Mouse (Mus musculus): Measurements from ENCODE around the gene Htra1.

Htra1 gene

DNA sequence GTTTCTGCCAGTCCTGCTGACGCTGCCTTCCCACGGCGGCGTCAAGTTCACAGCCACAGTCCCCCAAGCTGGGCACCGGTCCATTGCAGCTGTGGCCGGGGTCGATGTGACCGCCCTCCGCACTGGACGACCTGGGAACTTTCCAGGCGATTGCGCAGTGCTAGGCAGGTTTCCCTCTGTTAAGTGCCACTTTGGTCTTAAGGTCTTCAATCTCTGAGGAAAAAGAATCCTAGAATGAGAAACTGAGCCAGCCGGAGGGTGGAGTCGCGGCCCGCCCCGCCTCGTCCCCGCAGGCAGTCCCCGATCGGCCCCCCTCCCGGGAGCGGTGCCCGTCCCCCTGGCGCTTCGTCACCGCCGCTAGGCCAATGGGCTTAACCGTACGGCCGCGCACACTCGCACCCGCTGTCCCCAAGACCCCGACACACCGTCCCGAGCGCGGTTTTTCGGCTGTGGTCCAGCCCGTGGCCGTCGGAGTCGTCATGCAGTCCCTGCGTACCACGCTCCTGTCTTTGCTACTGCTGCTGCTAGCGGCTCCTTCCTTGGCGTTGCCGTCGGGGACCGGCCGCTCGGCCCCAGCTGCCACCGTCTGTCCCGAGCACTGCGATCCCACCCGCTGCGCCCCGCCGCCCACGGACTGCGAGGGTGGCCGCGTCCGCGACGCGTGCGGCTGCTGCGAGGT is at the start of gene Htra1:
Gene Htra1 (plus strand): TSS at position 319 of the 679 bp plus-strand sequence.
- DNase-seq (ENCODE audit: low spot score) = peak; percentile 44

DNA sequence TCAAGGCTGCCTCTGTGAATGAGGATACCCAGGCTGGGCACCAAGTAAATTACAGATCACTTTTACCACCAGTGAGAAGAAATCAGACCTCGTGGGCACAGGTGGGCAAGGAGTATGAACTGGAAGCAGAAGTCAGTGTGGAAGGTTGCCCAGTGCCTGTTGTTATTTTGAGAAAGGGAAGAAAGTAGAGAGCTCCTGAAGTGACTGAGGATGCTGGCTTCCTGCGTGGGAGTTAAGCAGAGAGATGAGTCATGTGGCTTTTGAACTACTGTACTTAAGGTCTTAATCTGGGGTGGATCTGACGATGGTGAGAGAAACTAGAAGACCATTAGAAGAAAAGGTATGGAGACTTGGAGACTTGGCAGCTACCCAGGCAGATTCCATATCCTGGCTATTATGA is 49.7 kb upstream of the Htra1 start:
- DNase-seq (ENCODE audit: low spot score) = no peak

DNA sequence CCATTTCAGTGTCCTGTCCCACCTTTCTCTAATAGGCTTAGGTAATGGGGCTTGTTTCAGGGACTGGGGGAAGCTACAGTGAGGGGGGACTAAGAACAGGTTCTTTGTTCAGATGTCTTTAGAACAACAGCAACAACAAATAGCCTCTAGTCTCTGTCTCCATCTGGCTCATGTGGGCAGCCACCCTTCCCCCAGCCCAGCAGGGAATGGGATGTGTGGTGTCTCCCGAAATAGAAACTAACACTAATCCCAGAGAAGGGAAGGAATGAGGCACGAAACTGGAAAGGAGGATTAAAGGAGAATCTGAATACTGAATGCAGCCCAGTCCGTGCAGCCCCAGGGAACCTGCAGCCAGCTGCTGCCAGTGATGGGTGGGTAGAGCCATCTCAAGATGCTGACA is 48.0 kb upstream of the Htra1 start:
- no peak for DNase-seq (ENCODE audit: low spot score)

DNA sequence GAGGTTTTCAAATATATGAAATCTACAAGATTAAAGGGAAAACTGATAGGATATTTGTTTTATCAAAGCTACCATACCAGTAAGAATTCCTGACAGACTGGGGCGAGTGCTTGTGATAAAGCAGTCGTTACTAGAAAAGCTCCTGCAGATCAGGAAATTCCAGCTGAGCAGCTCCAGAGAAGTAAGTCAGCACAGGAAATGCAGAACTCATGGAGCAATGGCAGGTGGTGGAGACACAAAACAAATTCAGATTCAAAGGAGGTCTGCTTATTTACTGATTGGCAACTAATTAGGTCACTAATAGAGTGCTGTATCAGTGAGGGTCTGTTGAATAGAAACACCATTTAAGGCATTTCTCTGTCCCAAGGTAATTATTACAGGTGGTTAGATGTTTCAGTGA is 45.0 kb upstream of the Htra1 start:
- DNase-seq (ENCODE audit: low spot score) = no peak

DNA sequence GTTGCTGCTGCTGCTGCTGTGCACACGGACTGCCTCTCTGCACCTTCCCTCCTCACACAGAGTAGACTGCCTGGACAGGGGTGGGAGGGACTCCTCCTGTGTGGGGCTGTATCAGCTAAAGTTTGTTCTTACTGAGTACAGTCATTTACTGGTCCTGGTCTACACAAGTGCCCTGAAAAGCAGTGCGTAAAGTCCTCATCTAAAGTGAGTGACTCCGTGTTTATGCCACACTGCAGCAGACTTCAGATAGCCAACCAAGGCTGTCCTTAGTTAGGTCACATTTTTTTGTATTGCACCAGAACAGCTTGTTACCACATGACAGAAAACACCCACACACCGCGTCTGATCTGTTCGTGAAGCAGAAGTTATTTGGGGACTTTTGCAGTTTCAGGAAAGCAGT is 42.9 kb upstream of the Htra1 start:
- no peak for DNase-seq (ENCODE audit: low spot score)

DNA sequence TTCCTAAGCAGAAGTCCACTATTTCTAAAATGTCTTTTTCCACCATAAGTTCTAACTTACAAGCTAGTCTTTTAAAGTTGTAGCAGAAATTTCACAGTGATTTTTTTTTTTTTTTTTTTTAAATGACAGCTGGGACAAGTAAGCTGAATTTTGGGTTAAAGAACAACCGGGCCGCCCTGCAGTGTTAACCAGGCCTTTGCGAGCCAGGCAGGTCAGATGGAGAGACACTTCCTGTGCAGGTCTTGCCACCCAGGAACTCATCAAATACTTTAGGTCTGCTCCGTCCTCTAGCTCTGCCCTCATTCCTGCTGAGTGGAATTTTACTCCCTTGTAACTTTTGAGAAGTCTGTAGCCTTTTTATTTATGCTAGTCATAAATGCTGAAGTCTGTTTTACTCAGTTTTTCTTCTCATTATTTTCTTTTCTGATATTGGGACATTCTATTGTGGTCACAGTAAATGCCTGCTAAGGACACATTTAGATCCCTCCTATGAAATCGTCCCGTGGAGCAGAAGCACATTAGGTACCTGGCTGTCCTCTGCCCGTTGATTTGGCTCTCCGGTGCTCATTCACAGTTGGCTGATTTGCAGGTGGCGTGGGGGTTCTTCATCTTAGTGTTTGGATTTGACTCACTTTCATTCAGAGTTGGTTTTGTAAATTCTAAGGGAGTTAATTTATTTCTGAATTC is 40.8 kb upstream of the Htra1 start:
- DNase-seq (ENCODE audit: low spot score) = no peak

DNA sequence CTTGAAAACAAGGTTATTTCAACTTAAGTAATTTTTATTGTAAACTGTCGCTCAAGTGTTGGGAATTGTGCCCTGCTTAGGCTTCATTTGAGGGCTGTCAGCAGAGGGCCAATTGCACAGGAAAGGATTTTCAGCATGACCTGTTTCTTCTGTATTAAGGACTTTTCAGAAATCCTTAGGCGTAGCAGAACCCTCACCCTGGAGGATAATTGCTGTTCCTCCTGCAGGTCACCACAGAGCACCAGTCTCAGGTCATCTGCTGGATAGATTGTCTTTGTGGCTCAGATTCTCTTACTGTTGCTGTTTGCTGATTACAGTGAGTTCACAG is 40.3 kb upstream of the Htra1 start:
- DNase-seq (ENCODE audit: low spot score) = no peak

DNA sequence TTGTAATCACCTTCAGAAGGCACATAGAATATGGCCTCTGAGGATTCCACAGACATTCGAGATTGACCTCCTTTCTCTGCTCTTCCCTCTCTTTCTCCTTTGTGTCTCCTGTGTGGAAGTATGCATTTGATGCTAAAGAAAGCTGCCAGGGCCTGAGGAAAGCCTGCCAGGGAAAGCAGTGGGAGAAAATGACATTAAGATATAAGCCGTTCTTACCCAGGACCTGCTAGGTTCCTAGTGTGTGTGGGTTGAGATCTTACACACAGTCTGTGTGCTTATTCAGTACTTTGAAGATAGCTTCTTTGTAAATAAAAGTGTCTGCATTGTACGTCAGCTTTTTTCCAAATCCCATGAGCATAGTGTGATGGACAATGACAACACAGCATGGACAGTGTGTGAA is 39.8 kb upstream of the Htra1 start:
- DNase-seq (ENCODE audit: low spot score) = no peak

DNA sequence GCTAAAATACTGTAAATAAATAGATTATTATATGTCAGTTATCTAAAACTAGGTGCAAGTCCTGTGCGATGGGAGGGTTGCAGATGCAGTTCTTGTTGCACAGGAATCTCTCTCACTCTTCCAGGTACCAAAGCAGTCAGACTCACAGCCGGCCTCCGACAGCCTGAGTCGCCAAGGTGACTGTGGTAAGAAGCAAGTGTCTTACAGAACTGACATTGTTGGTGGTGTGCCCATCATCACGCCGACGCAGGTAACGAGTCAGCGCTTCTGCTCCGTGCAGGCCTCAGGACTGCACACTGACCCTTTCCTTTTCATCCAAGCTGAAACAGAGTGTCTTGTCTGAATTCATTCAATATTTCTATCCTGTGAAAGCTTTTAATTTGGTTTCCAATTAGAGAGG is 38.7 kb upstream of the Htra1 start:
- no peak for DNase-seq (ENCODE audit: low spot score)

DNA sequence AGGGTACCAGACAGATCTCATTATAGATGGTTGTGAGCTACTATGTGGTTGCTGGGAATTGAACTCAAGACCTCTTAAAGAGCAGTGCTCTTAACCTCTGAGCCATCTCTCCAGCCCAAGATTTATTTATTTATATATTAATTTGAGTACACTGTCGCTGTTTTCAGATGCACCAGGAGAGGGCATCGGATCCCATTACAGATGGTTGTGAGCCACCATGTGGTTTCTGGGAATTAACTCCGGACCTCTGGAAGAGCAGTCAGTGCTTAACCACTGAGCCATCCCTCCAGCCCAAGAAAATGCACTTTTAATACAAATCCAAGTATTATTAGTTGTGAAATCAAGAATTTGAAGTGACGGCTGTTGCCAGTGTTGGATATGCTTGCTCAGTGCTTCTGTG is 37.5 kb upstream of the Htra1 start:
- DNase-seq (ENCODE audit: low spot score) = no peak

DNA sequence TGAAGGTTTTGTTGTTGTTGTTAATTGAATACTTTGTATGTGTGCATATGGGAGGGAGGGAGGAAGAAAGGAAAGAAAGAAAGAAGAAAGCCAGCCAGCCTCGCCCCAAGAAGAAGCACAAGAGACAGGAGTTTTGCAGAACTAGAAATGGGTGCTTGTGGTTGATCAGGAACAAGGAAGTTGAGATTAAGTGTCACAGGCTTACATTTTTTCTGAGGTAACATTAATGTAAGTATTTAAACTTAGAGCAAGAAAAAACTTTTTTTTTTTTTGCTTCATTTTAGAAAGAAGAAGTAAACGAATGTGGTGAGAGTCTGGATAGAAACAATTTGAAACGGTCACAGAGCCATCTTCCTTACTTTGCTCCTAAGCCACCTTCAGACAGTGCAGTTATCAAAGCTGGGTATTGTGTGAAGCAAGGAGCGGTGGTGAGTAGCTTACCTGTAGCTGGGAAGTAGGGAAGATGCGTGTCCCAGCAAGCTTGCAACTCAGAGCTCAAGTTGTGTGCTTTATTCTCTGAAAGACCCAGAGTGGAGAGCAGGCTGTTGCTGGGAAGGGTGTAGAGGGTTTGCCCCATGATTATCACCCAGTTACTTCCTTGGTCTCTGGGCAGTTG is 35.6 kb upstream of the Htra1 start:
- DNase-seq (ENCODE audit: low spot score) = no peak

DNA sequence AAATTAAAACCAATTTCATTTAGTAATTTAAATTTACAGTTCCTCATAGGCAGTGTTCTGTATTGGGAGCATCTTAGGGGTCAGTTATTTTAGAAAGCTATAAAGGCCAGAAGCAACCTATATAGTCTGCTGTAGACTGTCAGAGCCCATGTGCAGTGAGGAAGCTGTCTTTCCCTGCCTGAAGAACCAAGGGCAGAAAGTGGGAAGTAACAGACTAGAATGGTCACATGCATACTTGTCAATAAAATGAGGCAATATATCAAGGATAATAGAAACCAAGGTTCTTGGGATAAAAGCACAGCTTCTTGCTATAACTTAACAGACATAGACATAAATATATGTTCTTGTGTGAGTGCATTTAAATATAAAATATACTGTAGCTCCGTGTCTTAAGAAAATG is 33.0 kb upstream of the Htra1 start:
- no peak for DNase-seq (ENCODE audit: low spot score)

DNA sequence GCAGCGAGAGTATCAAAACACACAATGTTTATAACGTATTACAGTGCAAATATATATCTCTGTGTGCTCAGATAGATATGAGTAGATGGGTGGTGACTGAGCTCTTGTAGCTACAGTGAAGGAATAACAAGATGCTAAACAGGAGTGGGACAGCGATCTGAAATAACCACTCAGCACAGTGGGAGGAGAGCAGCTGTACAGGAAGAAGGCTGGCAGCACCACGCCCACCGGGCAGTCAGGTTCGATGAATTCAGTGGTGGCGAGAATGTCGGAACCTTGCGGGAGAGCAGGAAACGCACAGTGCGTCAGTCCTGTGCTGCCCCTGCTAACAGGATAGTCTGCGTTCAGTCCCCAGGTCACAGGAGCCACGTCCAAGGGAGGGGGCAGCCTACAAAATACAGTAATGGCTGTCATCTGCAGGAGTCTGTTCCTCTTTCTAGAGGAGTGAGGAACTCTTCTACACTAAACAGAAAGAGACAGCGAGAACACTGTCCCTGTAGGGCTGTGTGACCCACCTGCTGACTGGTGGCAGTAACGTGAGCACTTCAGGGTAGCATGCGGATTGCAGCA is 32.3 kb upstream of the Htra1 start:
- no peak for DNase-seq (ENCODE audit: low spot score)

DNA sequence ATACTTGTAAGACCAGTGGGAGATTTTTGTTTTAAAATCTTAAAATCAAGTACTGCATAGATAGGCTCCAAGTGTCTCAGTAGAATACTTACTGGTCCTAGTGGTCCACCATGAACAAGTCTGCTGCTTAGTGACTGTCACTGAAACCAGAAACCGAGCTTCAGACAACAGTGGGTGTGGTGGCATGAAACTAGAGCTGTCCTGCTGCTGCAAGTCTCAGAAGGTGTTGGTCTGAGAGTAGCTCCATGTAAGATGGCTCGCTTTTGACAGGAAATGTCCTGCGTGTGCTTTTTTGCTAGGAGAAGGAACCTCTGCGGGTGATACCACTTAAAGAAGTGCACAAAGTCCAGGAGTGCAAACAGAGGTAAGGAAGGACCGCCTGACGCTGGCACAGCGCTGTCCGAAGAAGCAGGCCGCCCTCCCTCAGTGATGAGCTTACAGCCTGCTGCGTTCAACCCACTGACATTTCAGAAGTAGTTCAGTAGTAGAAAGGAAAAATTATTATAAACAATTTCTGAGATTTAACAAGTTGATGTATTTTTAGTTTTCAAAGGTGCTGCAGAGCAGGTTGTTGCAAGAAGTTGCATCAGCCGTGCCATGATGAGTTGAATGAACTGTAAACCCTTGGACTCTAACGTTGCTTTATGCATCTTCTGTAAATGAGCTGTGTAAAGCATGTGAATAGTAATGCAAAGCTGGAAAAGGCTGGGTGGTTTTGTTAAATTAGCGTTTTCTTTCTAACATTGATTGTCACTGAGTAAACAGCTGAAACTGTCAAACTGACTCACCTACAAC is 31.1 kb upstream of the Htra1 start:
- no peak for DNase-seq (ENCODE audit: low spot score)

DNA sequence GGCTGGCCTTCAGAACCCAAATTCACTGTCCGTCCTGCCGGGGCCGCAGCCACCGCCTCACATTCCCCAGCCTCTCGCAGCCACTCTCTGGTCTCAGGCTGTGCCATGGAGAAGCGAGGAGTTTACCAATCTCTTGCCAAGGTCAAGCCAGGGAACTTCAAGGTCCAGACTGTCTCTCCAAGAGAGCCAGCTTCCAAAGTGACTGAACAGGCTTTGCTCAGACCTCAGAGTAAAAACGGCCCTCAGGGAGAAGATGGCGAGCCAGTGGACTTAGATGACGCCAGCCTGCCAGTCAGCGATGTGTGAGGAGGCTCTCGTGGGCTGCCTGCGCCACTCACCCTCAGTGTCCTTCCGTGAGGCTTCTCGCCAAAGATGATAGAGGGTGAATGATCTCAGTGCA is 25.1 kb upstream of the Htra1 start:
- DNase-seq (ENCODE audit: low spot score) = no peak

DNA sequence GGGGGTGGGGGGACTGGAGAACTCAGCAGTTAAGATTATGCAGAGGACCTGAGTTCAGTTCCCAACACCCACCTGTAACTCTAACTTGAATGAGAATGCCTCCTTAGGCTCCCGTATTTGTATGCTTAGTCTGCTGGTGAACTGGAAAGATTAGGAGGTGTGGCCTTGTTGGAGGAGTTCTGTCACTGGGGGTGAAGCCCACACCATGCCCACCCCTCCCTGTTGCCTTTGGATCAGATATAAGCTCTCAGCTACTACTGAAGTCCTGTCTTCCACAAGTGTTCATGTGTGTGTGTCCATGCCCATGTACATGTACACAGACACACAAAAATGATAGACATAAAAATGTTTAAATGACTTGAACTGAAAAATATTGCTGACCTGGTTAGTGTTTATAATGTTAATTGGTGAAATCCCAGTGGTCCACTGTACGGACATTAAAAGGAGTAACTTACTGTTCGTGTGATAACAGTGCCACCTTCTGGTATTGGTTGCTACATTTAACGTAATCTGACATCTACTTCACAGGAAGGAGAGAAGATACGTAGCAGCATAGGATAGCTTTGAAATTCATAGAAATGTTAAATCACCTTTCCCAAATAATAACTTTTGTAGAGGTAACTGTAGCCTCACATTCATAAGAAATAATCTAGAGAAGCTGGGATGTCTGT is 21.1 kb upstream of the Htra1 start:
- no peak for DNase-seq (ENCODE audit: low spot score)

DNA sequence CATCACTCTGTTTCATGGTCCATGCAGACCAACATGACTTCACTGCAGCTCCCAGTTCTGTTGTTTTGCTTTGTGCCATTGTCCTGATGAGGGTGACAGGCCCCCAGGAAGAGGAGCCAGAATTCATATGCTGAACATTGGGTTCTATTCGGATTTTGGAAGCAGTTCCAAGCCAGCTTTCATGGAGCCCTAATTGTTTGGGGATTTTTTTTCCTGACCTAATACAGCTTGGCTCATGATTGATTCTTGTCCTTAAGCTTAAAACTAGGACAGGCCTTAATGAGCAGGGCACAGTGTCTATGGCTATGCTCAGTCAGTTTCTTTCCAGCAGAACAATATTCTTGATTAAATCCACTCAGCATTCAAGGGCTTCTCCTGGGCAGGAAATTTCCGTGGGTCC is 17.7 kb upstream of the Htra1 start:
- DNase-seq (ENCODE audit: low spot score) = no peak

DNA sequence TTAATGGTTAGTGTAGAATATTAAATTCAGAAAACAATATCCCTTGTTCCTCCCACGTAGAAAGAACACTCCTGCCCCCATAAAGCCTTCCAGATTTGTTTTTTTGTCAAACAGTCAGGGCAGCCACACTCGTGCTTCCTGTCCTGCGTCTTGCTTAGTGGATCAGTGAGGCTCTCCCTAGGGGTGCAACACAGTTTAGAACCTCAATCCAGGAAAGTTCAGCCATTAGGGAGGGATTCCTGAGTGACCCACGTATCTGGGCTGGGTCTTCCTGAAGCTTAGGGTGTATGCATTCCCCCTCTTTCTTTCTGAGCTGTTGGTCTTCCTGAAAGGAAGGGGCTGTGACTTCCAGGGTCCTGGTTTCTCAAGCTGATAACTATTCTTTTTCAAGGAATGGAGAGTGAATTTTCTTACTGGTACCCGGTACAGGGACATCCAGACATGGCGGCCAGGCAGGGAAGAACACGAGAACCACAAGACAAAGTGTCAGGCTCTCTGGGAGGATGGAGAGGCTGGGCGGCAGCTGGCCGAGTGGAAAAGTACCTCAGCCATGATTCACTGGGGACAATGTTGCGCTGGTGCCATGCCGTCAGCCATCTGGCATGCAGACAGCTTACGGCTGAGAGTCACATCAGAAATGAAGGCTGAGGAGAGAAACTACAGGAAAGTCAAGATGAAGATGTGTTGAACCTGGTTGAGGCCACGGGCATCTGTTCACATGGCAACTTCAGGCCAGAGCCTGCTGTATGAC is 12.8 kb upstream of the Htra1 start:
- DNase-seq (ENCODE audit: low spot score) = no peak

DNA sequence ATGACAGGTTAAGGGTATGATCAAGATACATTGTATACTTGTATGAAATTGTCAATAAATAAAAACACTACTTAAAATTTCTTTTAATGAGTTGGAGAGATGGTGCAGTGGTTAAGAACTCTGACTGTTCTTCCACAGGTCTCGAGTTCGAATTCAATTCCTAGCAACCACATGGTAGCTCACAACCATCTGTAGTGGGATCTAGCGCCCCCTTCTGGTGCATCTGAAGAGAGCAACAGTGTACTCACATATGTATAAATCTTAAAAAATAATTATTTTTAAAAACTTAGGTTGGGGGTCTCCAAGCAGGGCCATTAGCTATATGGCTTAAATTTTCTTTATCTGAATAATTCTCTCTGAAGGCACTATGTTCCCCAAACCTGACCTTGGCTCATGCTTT is 5.5 kb upstream of the Htra1 start:
- DNase-seq (ENCODE audit: low spot score) = no peak

DNA sequence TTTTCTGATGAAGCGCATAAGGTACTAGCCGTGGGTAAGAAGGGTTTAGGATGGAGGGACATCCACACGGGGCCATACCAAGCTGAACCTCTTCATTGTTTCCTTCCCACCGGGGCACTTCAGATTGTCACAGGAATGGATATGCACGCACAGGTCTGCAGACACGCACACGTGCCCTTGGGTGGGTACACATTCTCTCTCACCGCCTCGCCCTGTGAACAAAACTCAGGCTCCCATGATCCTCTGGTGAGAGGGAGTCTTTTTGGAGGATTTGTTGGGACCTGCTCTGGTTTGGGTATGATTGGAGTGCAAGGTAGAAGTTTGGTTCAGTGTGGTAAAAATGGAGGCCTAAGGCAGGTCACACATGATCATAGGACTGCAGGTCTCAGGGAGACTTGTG is 3.0 kb upstream of the Htra1 start:
- DNase-seq (ENCODE audit: low spot score) = no peak

DNA sequence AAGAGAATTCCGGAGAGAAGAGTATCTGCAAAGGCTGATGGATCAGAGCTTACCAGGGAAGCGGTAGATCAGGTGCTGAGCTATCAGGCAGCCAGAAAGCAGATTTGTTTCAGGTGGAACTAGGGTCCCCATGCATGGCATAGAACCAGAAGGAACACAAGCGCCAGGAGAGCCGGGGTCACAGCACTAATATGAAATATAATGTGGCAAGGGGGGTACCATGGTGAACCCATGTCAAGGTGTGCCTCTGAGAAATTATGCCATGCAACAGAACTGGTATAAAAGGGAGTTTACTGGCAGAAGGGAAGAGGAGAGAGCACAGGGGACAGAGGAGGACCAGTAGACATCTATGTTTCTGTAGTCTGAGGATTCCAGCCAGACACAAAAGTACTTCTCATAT is 1.3 kb upstream of the Htra1 start:
- DNase-seq (ENCODE audit: low spot score) = no peak
